Mouse (Mus musculus) hindbrain, postnatal 0 days (tissue): ENCODE measurements around the gene Dvl3. TPM values are rescaled to one million over a fixed set of nuclear protein-coding genes. Genes with fewer than 3 reads are reported as not detected.
A peak's percentile ranks its signal among the peaks of the same experiment; 100 is the strongest.

Experiments
- ATAC-seq: fragments of 200-750 bp; cut with Nextera tagmentation; 2 replicates; pipeline ENCODE4 v1.8.0; 2017; ENCODE audit warnings: mild to moderate bottlenecking, moderate TSS enrichment, moderate library complexity
- DNase-seq: peaks from one replicate; pipeline ENCODE4 v3.0.0-alpha.2; 2015; ENCODE audit warnings: low spot score
- H3K27ac ChIP-seq: fragments of 300-500 bp; sonication (generic); 2 replicates; pipeline ENCODE4 v1.5.1; 2014; ENCODE audit warnings: mild to moderate bottlenecking
- H3K27me3 ChIP-seq: fragments of 300-500 bp; sonication (generic); 2 replicates; pipeline ENCODE4 v1.6.1; 2014; ENCODE audit warnings: low read length, mixed read lengths; ENCODE audit not compliant: insufficient read depth
- H3K36me3 ChIP-seq: fragments of 300-500 bp; sonication (generic); 2 replicates; pipeline ENCODE4 v1.6.1; 2014; ENCODE audit warnings: low read length, mixed read lengths; ENCODE audit not compliant: insufficient read depth
- H3K4me1 ChIP-seq: fragments of 300-500 bp; sonication (generic); 2 replicates; pipeline ENCODE4 v1.6.1; 2014; ENCODE audit warnings: antibody characterized with exemption, low read length, mixed read lengths; ENCODE audit not compliant: insufficient read depth
- H3K4me2 ChIP-seq: fragments of 300-500 bp; sonication (generic); 2 replicates; pipeline ENCODE4 v1.6.1; 2014; ENCODE audit warnings: low read depth, mild to moderate bottlenecking, low read length, moderate library complexity, mixed read lengths
- H3K4me3 ChIP-seq: fragments of 300-500 bp; sonication (generic); 2 replicates; pipeline ENCODE4 v1.5.1; 2014; ENCODE audit warnings: low read length
- H3K9ac ChIP-seq: fragments of 300-500 bp; sonication (generic); replicated peaks from 2 replicates; pipeline ENCODE4 v1.6.1; 2014; ENCODE audit warnings: mild to moderate bottlenecking, low read length, moderate library complexity, mixed read lengths
- H3K9me3 ChIP-seq: fragments of 300-500 bp; sonication (generic); 2 replicates; pipeline ENCODE4 v1.6.1; 2016; ENCODE audit warnings: low read length, mixed read lengths
- CTCF ChIP-seq: IDR thresholded peaks from 2 replicates; pipeline ENCODE4 v1.5.1; 2016; ENCODE audit warnings: antibody characterized with exemption, control low read depth, low read depth
- WGBS: fragments of 180-500 bp; shearing (Covaris S2); extraction: QIAGEN DNeasy Blood & Tissue Kit; methylation state at CpG from one replicate; pipeline ENCODE4 v1.1.7; 2014; 5-methylcytosine and 5-hydroxymethylcytosine counted together
- polyA plus RNA-seq: library from polyadenylated mRNA; unstranded; fragments of >200 nt; fragmentation: Nextera tagmentation; extraction: Ambion mirVana; gene quantifications from 2 replicates; pipeline ENCODE4 v1.2.1, GENCODE M21; 2015
- total RNA-seq: library from RNA; depleted of rRNA; stranded (reverse); fragments of >200 nt; gene quantifications from 2 replicates; pipeline ENCODE4 v1.2.3, GENCODE M21; 2014; rRNA removed

The Dvl3 gene
- total RNA-seq (44.3 and 48.6 TPM in 2 replicates), polyA plus RNA-seq (22.3 and 25.7 TPM in 2 replicates)

- DNase-seq (peak; percentile 95), ATAC-seq (peak; percentile 95)
- peak within 1 kb of the TSS; percentile 92 for H3K4me2 ChIP-seq
- H3K9me3 ChIP-seq = no peaks in the 10 kb centered on the region
- no peaks in the 10 kb centered on the region for H3K27me3 ChIP-seq
- WGBS = 2% methylated on average over 48 of the region's 55 CpGs
- peaks cover 12% of the 10 kb centered on the region; the same call in 1 of the 2 replicates for H3K4me1 ChIP-seq
- H3K36me3 ChIP-seq = 0 out of 2 replicates have a peak, but pooled peaks cover 6% of the 10 kb centered on the region
- peak; percentile 49 for TF ChIP-seq CTCF
- H3K9ac ChIP-seq = peak within 1 kb of the TSS; percentile 97
- H3K27ac ChIP-seq = peak within 1 kb of the TSS; percentile 93
- peak within 1 kb of the TSS; percentile 99 for H3K4me3 ChIP-seq
These were observed at the start of gene Dvl3 for GRCm38 (mm10) chr16:20516726-20517201. TSS of gene Dvl3 (plus strand) at chr16:20516982.

DNA sequence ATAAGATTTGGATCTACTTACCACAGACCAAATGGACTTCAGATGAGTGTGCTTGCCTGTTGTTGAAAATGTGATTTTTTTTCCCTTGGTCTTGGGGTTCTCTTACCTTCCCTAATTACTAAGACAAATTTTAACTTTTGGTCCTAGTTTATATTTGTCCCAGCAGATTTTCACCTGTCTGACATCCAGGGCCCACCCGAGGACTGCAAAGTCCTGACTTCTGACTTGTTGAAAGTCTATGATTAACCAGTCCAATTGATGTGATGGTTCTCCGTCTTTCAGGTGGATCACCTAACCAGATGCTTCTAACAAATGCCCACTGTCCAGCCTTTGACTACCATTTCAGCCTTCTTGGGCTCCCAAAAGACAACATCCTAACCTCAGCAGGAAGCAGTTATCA lies 45.8 kb upstream of the Dvl3 start:
- no peak for ATAC-seq

DNA sequence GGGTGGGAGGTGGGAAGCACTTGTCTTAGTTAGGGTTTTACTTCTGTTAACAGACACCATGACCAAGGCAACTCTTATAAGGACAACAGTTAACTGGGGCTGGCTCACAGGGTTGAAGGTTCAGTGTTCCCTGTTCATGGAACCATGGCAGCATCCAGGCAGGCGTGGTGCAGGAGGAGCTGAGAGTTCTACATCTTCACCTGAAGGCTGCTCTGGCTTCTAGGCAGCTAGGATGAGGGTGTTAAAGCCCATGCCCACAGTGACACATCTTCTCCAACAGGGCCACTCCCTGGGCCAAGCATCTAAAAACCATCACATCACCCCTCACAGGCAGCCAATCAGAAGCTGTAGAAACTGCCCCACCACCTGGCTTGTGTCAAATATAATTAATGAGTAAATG lies 45.1 kb upstream of the Dvl3 start:
- TF ChIP-seq CTCF = no peak
- Histone ChIP-seq H3K27ac (no peak overlapping the region), H3K36me3 (no peaks in the 10 kb centered on the region), H3K4me3 (no peak overlapping the region), H3K4me1 (no peaks in the 10 kb centered on the region), H3K27me3 (no peaks in the 10 kb centered on the region), H3K9ac (no peak overlapping the region), H3K9me3 (no peaks in the 10 kb centered on the region), H3K4me2 (no peak overlapping the region)
- WGBS = 71% methylated on average over 1 of the region's 1 CpGs
- DNase-seq (no peak), ATAC-seq (no peak)

More for the DNA sequence above, 45.8 kb upstream of the Dvl3 start:
- 90% methylated on average over 2 of the region's 2 CpGs for WGBS
- Histone ChIP-seq H3K36me3 (no peaks in the 10 kb centered on the region), H3K4me2 (no peak overlapping the region), H3K4me1 (no peaks in the 10 kb centered on the region), H3K27ac (no peak overlapping the region), H3K9ac (no peak overlapping the region), H3K27me3 (no peaks in the 10 kb centered on the region), H3K4me3 (no peak overlapping the region), H3K9me3 (no peaks in the 10 kb centered on the region)
- no peak for TF ChIP-seq CTCF
- no peak for DNase-seq

GRCm38 (mm10) chr16:20473748-20474147 lies 43.0 kb upstream of the Dvl3 start:
- Histone ChIP-seq H3K36me3 (no peaks in the 10 kb centered on the region), H3K27me3 (no peaks in the 10 kb centered on the region), H3K9ac (no peak overlapping the region), H3K27ac (no peak overlapping the region), H3K4me3 (no peak overlapping the region), H3K4me2 (no peak overlapping the region), H3K4me1 (no peaks in the 10 kb centered on the region), H3K9me3 (no peaks in the 10 kb centered on the region)
- ATAC-seq (no peak), DNase-seq (no peak)
- 63% methylated on average over 1 of the region's 1 CpGs for WGBS
- no peak for TF ChIP-seq CTCF

DNA sequence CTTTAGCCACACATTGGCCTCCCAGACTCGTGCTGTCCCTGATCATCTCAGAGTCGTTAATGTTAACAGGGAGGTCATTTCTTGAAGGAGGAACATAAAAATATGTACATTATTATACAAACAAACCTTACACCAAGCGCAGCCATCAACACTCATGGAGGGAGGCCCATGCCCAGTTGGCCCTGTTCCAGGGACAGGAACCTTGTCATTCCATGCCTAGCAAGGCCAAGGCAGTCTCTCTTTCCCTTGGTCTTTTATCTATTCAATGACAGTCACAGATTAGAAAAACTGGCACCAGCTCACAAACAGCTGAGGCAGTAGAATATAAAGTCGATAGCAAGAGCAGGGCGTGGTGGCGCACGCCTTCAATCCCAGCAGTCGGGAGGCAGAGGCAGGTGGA lies 42.6 kb upstream of the Dvl3 start:
- ATAC-seq (no peak), DNase-seq (no peak)
- TF ChIP-seq CTCF = no peak
- 90% methylated on average over 8 of the region's 8 CpGs for WGBS
- Histone ChIP-seq H3K27me3 (no peaks in the 10 kb centered on the region), H3K4me3 (no peak overlapping the region), H3K36me3 (no peaks in the 10 kb centered on the region), H3K4me2 (no peak overlapping the region), H3K27ac (no peak overlapping the region), H3K4me1 (no peaks in the 10 kb centered on the region), H3K9me3 (no peaks in the 10 kb centered on the region), H3K9ac (no peak overlapping the region)

DNA sequence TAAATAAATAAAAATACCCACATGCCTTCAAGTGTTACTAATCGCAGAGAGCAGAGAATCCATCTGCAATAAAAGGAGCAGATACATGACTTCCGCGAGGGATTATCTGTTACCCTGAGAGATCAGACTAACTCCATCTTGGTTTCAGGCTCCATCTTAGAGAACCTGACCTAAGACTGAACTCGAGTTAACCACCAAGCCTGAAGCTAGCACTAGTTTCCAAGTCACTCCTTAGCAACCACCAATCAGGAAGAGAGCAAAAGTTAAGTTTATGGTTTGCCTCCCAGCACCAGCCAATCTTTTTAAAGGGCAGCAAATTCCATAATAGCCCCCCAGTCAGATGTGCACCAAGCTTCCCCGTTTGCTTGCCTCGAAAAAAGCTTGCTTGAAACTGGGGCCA lies 42.0 kb upstream of the Dvl3 start:
- Histone ChIP-seq H3K36me3 (no peaks in the 10 kb centered on the region), H3K4me2 (no peak overlapping the region), H3K27me3 (no peaks in the 10 kb centered on the region), H3K9me3 (no peaks in the 10 kb centered on the region), H3K27ac (no peak overlapping the region), H3K4me3 (no peak overlapping the region), H3K9ac (no peak overlapping the region), H3K4me1 (no peaks in the 10 kb centered on the region)
- DNase-seq = no peak
- TF ChIP-seq CTCF = no peak
- WGBS = 88% methylated on average over 6 of the region's 6 CpGs
- no peak for ATAC-seq

DNA sequence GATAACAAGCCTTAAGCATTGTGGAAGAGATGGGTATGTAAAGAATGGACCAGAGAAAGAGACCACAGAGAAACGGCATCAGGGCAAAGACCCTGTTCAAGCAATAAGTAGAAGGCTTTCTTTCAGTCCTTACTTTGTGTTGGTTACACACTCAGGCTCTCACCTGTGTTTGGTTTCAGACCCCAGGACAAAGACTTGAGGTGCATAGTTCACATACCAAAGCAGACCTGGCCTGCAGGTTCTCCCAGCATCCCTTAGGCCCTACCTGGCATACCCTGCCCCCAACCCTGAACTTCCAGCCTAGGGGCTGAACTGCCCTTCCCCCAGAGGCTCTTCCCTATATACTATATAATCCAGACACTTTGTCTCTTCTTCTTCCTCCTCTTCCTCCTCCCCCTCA lies 41.4 kb upstream of the Dvl3 start:
- Histone ChIP-seq H3K4me2 (no peak overlapping the region), H3K27ac (no peak overlapping the region), H3K36me3 (no peaks in the 10 kb centered on the region), H3K9ac (no peak overlapping the region), H3K9me3 (no peaks in the 10 kb centered on the region), H3K4me3 (no peak overlapping the region), H3K27me3 (no peaks in the 10 kb centered on the region), H3K4me1 (no peaks in the 10 kb centered on the region)
- DNase-seq = no peak
- TF ChIP-seq CTCF = no peak
- 96% methylated on average over 1 of the region's 1 CpGs for WGBS
- no peak for ATAC-seq
